Mouse (Mus musculus): ENCODE measurements at regions not wholly inside any gene's neighbourhood (a gene's known extent, or its start where the extent isn't known, plus 50 kb on each side); places are given as distances from the start of the nearest gene placed in this dataset.

- no peak for TF ChIP-seq CTCF (conservative IDR thresholded peaks at IDR 0.05 in 1 of 2, IDR thresholded peaks at IDR 0.05 in 1 of 2; ENCODE audit: low read depth in 2 of 2, low read length in 2 of 2)
- no peak for TF ChIP-seq SIN3A (IDR thresholded peaks at IDR 0.05; ENCODE audit: low read length)
- TF ChIP-seq GABPA (IDR thresholded peaks at IDR 0.05; ENCODE audit: insufficient replicate concordance, low read depth, low read length) = no peak
- no peak for TF ChIP-seq MAX (IDR thresholded peaks at IDR 0.05; ENCODE audit: low read length)
- no peak for TF ChIP-seq ZMIZ1 (IDR thresholded peaks at IDR 0.05; ENCODE audit: low read depth, low read length)
Measured at GRCm38 (mm10) chr10:37380024-37380423, 241.3 kb upstream of the Marcks start.

Measured in CH12.LX (cell line).